Mouse (Mus musculus): ENCODE results near the gene Slc4a1. TPM values are rescaled to one million over a fixed set of nuclear protein-coding genes. Genes with fewer than 3 reads are reported as not detected.

Gene Slc4a1
- polyA plus RNA-seq, 1 experiment from 2014 or later: 3.0 TPM

DNA sequence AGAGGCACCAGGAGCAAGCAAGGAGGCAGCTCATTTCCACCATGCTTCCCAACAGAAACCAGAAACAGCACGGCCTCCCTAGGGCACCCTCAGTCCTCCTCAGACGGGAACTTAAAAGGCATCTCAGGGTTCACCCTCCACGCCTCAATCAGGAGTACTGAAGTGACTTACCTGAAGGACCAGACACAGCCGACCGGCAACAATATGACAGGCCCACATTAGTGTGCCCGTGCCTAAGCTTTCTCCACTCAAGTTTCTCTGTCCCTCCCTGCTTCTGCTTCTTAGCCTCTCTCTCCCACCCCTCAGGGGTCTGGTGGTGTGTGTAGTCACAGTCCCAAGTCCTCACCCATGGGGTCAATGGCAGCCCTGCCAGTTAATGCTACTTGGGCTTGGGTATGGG is 53.4 kb downstream of the Slc4a1 start:
- H3K27ac ChIP-seq (ENCODE audit: low read depth, low read length): no peak overlapping the region
- H3K36me3 ChIP-seq (ENCODE audit: control insufficient read depth, insufficient read depth, low read length): peaks cover 63% of the 10 kb centered on the region

GRCm38 (mm10) chr11:102311966-102312365 is 54.0 kb downstream of the Slc4a1 start:
- Histone ChIP-seq H3K9ac (ENCODE audit: low read depth, low read length) (no peak overlapping the region), H3K27ac (ENCODE audit: low read depth, low read length) (no peak overlapping the region), H3K4me3 (ENCODE audit: low read length) (no peak overlapping the region), H3K4me2 (replicated peaks; ENCODE audit: low read depth, low read length) (no peak overlapping the region), H3K27me3 (ENCODE audit: control insufficient read depth, insufficient read depth, low read length) (no peaks in the 10 kb centered on the region), H3K4me1 (ENCODE audit: control insufficient read depth, insufficient read depth, low read length) (peaks cover 28% of the 10 kb centered on the region), H3K36me3 (ENCODE audit: control insufficient read depth, insufficient read depth, low read length) (peaks cover 70% of the 10 kb centered on the region), H3K9me3 (ENCODE audit: control insufficient read depth, low read length) (no peaks in the 10 kb centered on the region)
- ATAC-seq (ENCODE audit: low FRiP score, low TSS enrichment): no peak
- 85% methylated on average over 4 of the region's 4 CpGs for WGBS

More for the DNA sequence above, 53.4 kb downstream of the Slc4a1 start:
- H3K4me3 ChIP-seq (ENCODE audit: low read length): no peak overlapping the region
- no peaks in the 10 kb centered on the region for H3K27me3 ChIP-seq (ENCODE audit: control insufficient read depth, insufficient read depth, low read length)
- H3K9ac ChIP-seq (ENCODE audit: low read depth, low read length): no peak overlapping the region
- no peak for ATAC-seq (ENCODE audit: low FRiP score, low TSS enrichment)
- no peak overlapping the region for H3K4me2 ChIP-seq (replicated peaks; ENCODE audit: low read depth, low read length)
- 76% methylated on average over 6 of the region's 6 CpGs for WGBS
- peaks cover 28% of the 10 kb centered on the region for H3K4me1 ChIP-seq (ENCODE audit: control insufficient read depth, insufficient read depth, low read length)
- H3K9me3 ChIP-seq (ENCODE audit: control insufficient read depth, low read length): no peaks in the 10 kb centered on the region

GRCm38 (mm10) chr11:102310768-102311695 is 55.0 kb downstream of the Slc4a1 start:
- Histone ChIP-seq H3K36me3 (ENCODE audit: control insufficient read depth, insufficient read depth, low read length) (peaks cover 78% of the 10 kb centered on the region), H3K4me2 (replicated peaks; ENCODE audit: low read depth, low read length) (no peak overlapping the region), H3K27me3 (ENCODE audit: control insufficient read depth, insufficient read depth, low read length) (no peaks in the 10 kb centered on the region), H3K9me3 (ENCODE audit: control insufficient read depth, low read length) (no peaks in the 10 kb centered on the region), H3K4me3 (ENCODE audit: low read length) (no peak overlapping the region), H3K9ac (ENCODE audit: low read depth, low read length) (peak overlapping the region; percentile 7; the same call in 1 of the 2 replicates), H3K4me1 (ENCODE audit: control insufficient read depth, insufficient read depth, low read length) (peaks cover 26% of the 10 kb centered on the region), H3K27ac (ENCODE audit: low read depth, low read length) (no peak overlapping the region)
- ATAC-seq (ENCODE audit: low FRiP score, low TSS enrichment): no peak
- WGBS: 37% methylated on average over 35 of the region's 38 CpGs

DNA sequence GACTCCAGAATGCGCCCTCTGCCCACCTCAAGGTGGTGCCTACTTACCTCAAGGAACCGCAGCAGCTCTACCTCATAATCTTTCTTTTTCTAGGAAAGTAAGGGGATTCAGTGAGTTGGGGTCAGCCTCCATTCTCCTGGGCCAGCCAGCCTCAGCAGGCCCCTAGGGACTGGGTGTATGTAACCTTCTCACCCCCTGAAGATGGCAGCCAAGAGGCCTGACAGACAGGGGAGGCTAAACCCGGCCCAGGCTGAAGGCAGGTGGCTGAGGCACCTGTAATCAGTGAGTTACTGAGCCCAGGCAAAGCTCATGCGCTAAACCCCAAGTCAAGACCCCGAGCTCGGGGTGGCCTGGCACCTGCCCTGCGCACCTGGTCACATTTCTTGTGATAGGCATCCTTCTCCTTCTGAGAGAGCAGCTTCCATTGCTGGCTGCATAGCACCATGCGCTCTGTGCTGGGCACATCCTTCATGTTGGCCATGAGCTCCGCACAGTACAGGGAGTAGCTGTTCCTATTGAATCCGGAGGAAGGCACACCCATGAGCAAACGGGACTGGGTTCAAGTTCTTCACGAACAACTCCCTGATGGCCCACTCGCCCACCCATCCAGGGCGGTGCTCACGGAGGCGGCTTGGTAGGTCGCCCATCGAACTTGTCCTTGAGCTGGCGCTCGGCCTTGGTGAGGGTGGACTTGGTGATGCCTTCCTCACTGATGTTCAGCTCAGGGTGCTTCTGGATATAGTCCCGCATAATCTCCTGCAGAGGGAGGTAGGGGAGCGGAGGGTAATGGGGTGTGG is 56.0 kb downstream of the Slc4a1 start:
- Histone ChIP-seq H3K27ac (ENCODE audit: low read depth, low read length) (no peak overlapping the region; the same call in 1 of the 2 replicates), H3K36me3 (ENCODE audit: control insufficient read depth, insufficient read depth, low read length) (peaks cover 72% of the 10 kb centered on the region), H3K27me3 (ENCODE audit: control insufficient read depth, insufficient read depth, low read length) (no peaks in the 10 kb centered on the region), H3K9ac (ENCODE audit: low read depth, low read length) (no peak overlapping the region; the same call in 1 of the 2 replicates), H3K9me3 (ENCODE audit: control insufficient read depth, low read length) (no peaks in the 10 kb centered on the region), H3K4me2 (replicated peaks; ENCODE audit: low read depth, low read length) (peak overlapping the region; percentile 63; the same call in 1 of the 2 replicates), H3K4me3 (ENCODE audit: low read length) (peak overlapping the region; percentile 34), H3K4me1 (ENCODE audit: control insufficient read depth, insufficient read depth, low read length) (peaks cover 19% of the 10 kb centered on the region)
- WGBS: 88% methylated on average over 22 of the region's 22 CpGs
- no peak for ATAC-seq (ENCODE audit: low FRiP score, low TSS enrichment)

- Histone ChIP-seq H3K9me3 (ENCODE audit: control insufficient read depth, low read length) (no peaks in the 10 kb centered on the region), H3K27me3 (ENCODE audit: control insufficient read depth, insufficient read depth, low read length) (no peaks in the 10 kb centered on the region), H3K4me3 (ENCODE audit: low read length) (peak overlapping the region; percentile 34), H3K9ac (ENCODE audit: low read depth, low read length) (peak overlapping the region; percentile 47), H3K27ac (ENCODE audit: low read depth, low read length) (peak overlapping the region; percentile 64), H3K4me2 (replicated peaks; ENCODE audit: low read depth, low read length) (peak overlapping the region; percentile 63), H3K4me1 (ENCODE audit: control insufficient read depth, insufficient read depth, low read length) (peaks cover 19% of the 10 kb centered on the region), H3K36me3 (ENCODE audit: control insufficient read depth, insufficient read depth, low read length) (peaks cover 62% of the 10 kb centered on the region)
- peak; percentile 95 for ATAC-seq (ENCODE audit: low FRiP score, low TSS enrichment)
- WGBS: under 1% methylated on average over 27 of the region's 27 CpGs
Measured at GRCm38 (mm10) chr11:102308979-102309378, 57.0 kb downstream of the Slc4a1 start.

DNA sequence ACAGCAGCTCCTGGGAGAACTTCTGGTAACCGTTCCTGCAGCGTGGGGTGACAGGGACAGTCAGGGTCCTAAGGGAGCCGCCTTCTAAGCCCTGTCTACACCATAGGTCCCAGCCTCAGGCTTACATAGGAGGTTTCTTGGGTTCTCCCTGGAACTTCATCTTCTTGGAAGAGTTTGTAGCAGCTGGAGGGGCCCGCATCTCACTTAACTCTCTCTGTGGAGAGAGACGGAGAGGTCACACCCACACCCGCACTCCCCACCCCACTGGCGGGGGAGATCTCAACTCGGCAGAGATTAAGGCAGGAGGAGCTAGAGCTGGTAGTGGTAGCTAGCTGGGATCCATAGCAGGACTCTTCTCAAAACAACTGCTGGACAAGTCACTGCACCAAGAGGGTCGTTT is 57.9 kb downstream of the Slc4a1 start:
- Histone ChIP-seq H3K9me3 (ENCODE audit: control insufficient read depth, low read length) (no peaks in the 10 kb centered on the region), H3K4me2 (replicated peaks; ENCODE audit: low read depth, low read length) (no peak overlapping the region), H3K27ac (ENCODE audit: low read depth, low read length) (no peak overlapping the region), H3K4me1 (ENCODE audit: control insufficient read depth, insufficient read depth, low read length) (peaks cover 19% of the 10 kb centered on the region), H3K4me3 (ENCODE audit: low read length) (no peak overlapping the region), H3K36me3 (ENCODE audit: control insufficient read depth, insufficient read depth, low read length) (peaks cover 53% of the 10 kb centered on the region), H3K9ac (ENCODE audit: low read depth, low read length) (no peak overlapping the region), H3K27me3 (ENCODE audit: control insufficient read depth, insufficient read depth, low read length) (no peaks in the 10 kb centered on the region)
- no peak for ATAC-seq (ENCODE audit: low FRiP score, low TSS enrichment)
- WGBS: 83% methylated on average over 9 of the region's 9 CpGs

- H3K4me2 ChIP-seq (replicated peaks; ENCODE audit: low read depth, low read length): no peak overlapping the region
- H3K4me3 ChIP-seq (ENCODE audit: low read length): no peak overlapping the region
- H3K9me3 ChIP-seq (ENCODE audit: control insufficient read depth, low read length): no peaks in the 10 kb centered on the region
- H3K36me3 ChIP-seq (ENCODE audit: control insufficient read depth, insufficient read depth, low read length): peaks cover 29% of the 10 kb centered on the region
- H3K9ac ChIP-seq (ENCODE audit: low read depth, low read length): no peak overlapping the region
- H3K27me3 ChIP-seq (ENCODE audit: control insufficient read depth, insufficient read depth, low read length): no peaks in the 10 kb centered on the region
- peaks cover 10% of the 10 kb centered on the region for H3K4me1 ChIP-seq (ENCODE audit: control insufficient read depth, insufficient read depth, low read length)
- WGBS: 67% methylated on average over 3 of the region's 3 CpGs
- no peak overlapping the region for H3K27ac ChIP-seq (ENCODE audit: low read depth, low read length)
- ATAC-seq (ENCODE audit: low FRiP score, low TSS enrichment): no peak
Measured at GRCm38 (mm10) chr11:102305359-102305758, 60.6 kb downstream of the Slc4a1 start.

GRCm38 (mm10) chr11:102304141-102304540 is 61.9 kb downstream of the Slc4a1 start:
- WGBS: 46% methylated on average over 2 of the region's 2 CpGs
- no peaks in the 10 kb centered on the region for H3K9me3 ChIP-seq (ENCODE audit: control insufficient read depth, low read length)
- peaks cover under 1% of the 10 kb centered on the region; the same call in 1 of the 2 replicates for H3K4me1 ChIP-seq (ENCODE audit: control insufficient read depth, insufficient read depth, low read length)
- H3K9ac ChIP-seq (ENCODE audit: low read depth, low read length): no peak overlapping the region
- H3K36me3 ChIP-seq (ENCODE audit: control insufficient read depth, insufficient read depth, low read length): peaks cover 22% of the 10 kb centered on the region
- H3K4me3 ChIP-seq (ENCODE audit: low read length): no peak overlapping the region
- no peak overlapping the region for H3K4me2 ChIP-seq (replicated peaks; ENCODE audit: low read depth, low read length)
- no peaks in the 10 kb centered on the region for H3K27me3 ChIP-seq (ENCODE audit: control insufficient read depth, insufficient read depth, low read length)
- no peak for ATAC-seq (ENCODE audit: low FRiP score, low TSS enrichment)
- no peak overlapping the region for H3K27ac ChIP-seq (ENCODE audit: low read depth, low read length)

Data from kidney, embryonic 14.5 days (tissue).